Mouse (Mus musculus): Measurements from ENCODE around the gene Ptgdr2.
A peak's percentile ranks its signal among the peaks of the same experiment; 100 is the strongest.

The Ptgdr2 gene

GRCm38 (mm10) chr19:10979184-10980168 lies 42.5 kb downstream of the Ptgdr2 start:
- DNase-seq = peak; percentile 81

GRCm38 (mm10) chr19:10980210-10980609 lies 43.2 kb downstream of the Ptgdr2 start:
- DNase-seq = no peak

- peak; percentile 50 for DNase-seq
These were observed 46.2 kb downstream of the Ptgdr2 start for GRCm38 (mm10) chr19:10983146-10983545.

- DNase-seq = no peak
These were observed 47.6 kb downstream of the Ptgdr2 start for GRCm38 (mm10) chr19:10984551-10984950.

- no peak for DNase-seq
These were observed 48.9 kb downstream of the Ptgdr2 start for GRCm38 (mm10) chr19:10985889-10986288.

GRCm38 (mm10) chr19:10988563-10988962 lies 51.6 kb downstream of the Ptgdr2 start:
- DNase-seq = no peak

- DNase-seq = no peak
These were observed 53.8 kb downstream of the Ptgdr2 start for GRCm38 (mm10) chr19:10990751-10991150.

- no peak for DNase-seq
These were observed 55.0 kb downstream of the Ptgdr2 start for GRCm38 (mm10) chr19:10991911-10992310.
